Mouse (Mus musculus) MEL (cell line): ENCODE measurements around the gene Hacd2. TPM values are rescaled to one million over a fixed set of nuclear protein-coding genes. Genes with fewer than 3 reads are reported as not detected.

Experiments
- DNase-seq: peaks from one replicate; pipeline ENCODE4 v3.0.0; 2011; ENCODE audit warnings: low read depth, low spot score
- H3K27ac ChIP-seq: 2 replicates; pipeline ENCODE4 v1.5.1; 2012; ENCODE audit warnings: low read depth, mild to moderate bottlenecking, control low read depth, low read length, moderate library complexity; ENCODE audit not compliant: control insufficient read depth
- H3K27me3 ChIP-seq, 2 experiments: fragments of 150-350 bp in 1 of 2; sonication (generic) in 1 of 2; 2 replicates each; pipeline ENCODE4 v1.6.1; 2012; ENCODE audit warnings: low read length in 2 of 2, mild to moderate bottlenecking in 2 of 2, improper control_type of control experiment in 1 of 2, moderate library complexity in 1 of 2; ENCODE audit not compliant: insufficient read depth in 2 of 2, control insufficient read depth in 1 of 2
- H3K36me3 ChIP-seq, 2 experiments: 2 replicates each; pipeline ENCODE4 v1.6.1; 2012 to 2014; ENCODE audit warnings: low read length in 2 of 2, improper control_type of control experiment in 1 of 2, inconsistent platforms in 1 of 2, mild to moderate bottlenecking in 1 of 2; ENCODE audit not compliant: insufficient read depth in 2 of 2, control insufficient read depth in 1 of 2
- H3K4me1 ChIP-seq, 2 experiments: fragments of 150-350 bp in 1 of 2; sonication (generic) in 1 of 2; 2 replicates each; pipeline ENCODE4 v1.6.1; 2012; ENCODE audit warnings: low read length in 2 of 2, improper control_type of control experiment in 1 of 2, mild to moderate bottlenecking in 1 of 2; ENCODE audit not compliant: insufficient read depth in 2 of 2, control insufficient read depth in 1 of 2
- H3K4me3 ChIP-seq, 2 experiments: fragments of 150-350 bp in 1 of 2; sonication (generic) in 1 of 2; 2 replicates each; pipeline ENCODE4 v1.5.1; 2012; ENCODE audit warnings: low read depth in 2 of 2, low read length in 2 of 2, mild to moderate bottlenecking in 2 of 2, moderate library complexity in 2 of 2, control low read depth in 1 of 2, improper control_type of control experiment in 1 of 2; ENCODE audit not compliant: control insufficient read depth in 1 of 2, insufficient read depth in 1 of 2
- H3K79me2 ChIP-seq: 2 replicates; pipeline ENCODE4 v1.6.1; 2012; ENCODE audit warnings: mild to moderate bottlenecking, low read length, moderate library complexity; ENCODE audit not compliant: control insufficient read depth, poor library complexity, insufficient read depth
- H3K9ac ChIP-seq: 2 replicates; pipeline ENCODE4 v1.6.1; 2012; ENCODE audit warnings: low read depth, mild to moderate bottlenecking, control low read depth, low read length, moderate library complexity; ENCODE audit not compliant: control insufficient read depth, poor library complexity, severe bottlenecking
- H3K9me3 ChIP-seq: fragments of 150-350 bp; sonication (generic); replicated peaks from 2 replicates; pipeline ENCODE4 v1.6.1; 2012; ENCODE audit warnings: mild to moderate bottlenecking, low read length, improper control_type of control experiment, moderate library complexity; ENCODE audit not compliant: insufficient read depth
- BHLHE40 ChIP-seq: IDR thresholded peaks from 2 replicates; pipeline ENCODE4 v1.6.1; 2012; ENCODE audit warnings: low read depth, mild to moderate bottlenecking, inconsistent platforms, low read length, improper control_type of control experiment, borderline replicate concordance
- CHD1 ChIP-seq: IDR thresholded peaks from 2 replicates; pipeline ENCODE4 v1.6.1; 2012; ENCODE audit warnings: low read depth, mild to moderate bottlenecking, inconsistent platforms, low read length, improper control_type of control experiment
- CTCF ChIP-seq, 3 experiments: IDR thresholded peaks in 2 of 3; conservative IDR thresholded peaks in 1 of 3; 2 replicates each; pipeline ENCODE4 v1.5.1; 2011 to 2012; ENCODE audit warnings: low read length in 3 of 3, low read depth in 2 of 3, mild to moderate bottlenecking in 2 of 3, improper control_type of control experiment in 1 of 3, inconsistent platforms in 1 of 3, mixed read lengths in 1 of 3, moderate library complexity in 1 of 3; ENCODE audit not compliant: control insufficient read depth in 1 of 3, insufficient read depth in 1 of 3, poor library complexity in 1 of 3, severe bottlenecking in 1 of 3
- E2F4 ChIP-seq: IDR thresholded peaks from 2 replicates; pipeline ENCODE4 v1.6.1; 2011; ENCODE audit warnings: low read depth, low read length, improper control_type of control experiment, borderline replicate concordance
- EP300 ChIP-seq, 2 experiments: IDR thresholded peaks; 2 replicates each; pipeline ENCODE4 v1.6.1; 2011; ENCODE audit warnings: improper control_type of control experiment in 2 of 2, low read length in 2 of 2, low read depth in 1 of 2, mild to moderate bottlenecking in 1 of 2
- MAFK ChIP-seq: IDR thresholded peaks from 2 replicates; pipeline ENCODE4 v1.6.1; 2011; ENCODE audit warnings: low read depth, mild to moderate bottlenecking, low read length, improper control_type of control experiment, borderline replicate concordance
- MAX ChIP-seq: IDR thresholded peaks from 2 replicates; pipeline ENCODE4 v1.6.1; 2011; ENCODE audit warnings: low read length, improper control_type of control experiment
- MXI1 ChIP-seq: IDR thresholded peaks from 2 replicates; pipeline ENCODE4 v1.6.1; 2011; ENCODE audit warnings: mild to moderate bottlenecking, low read depth, low read length, improper control_type of control experiment
- NELFE ChIP-seq: IDR thresholded peaks from 2 replicates; pipeline ENCODE4 v1.6.1; 2011; ENCODE audit warnings: low read depth, low read length, improper control_type of control experiment
- POLR2AphosphoS5 ChIP-seq: IDR thresholded peaks from 2 replicates; pipeline ENCODE4 v1.6.1; 2012; ENCODE audit warnings: low read depth, borderline replicate concordance, mild to moderate bottlenecking, inconsistent platforms, low read length, moderate library complexity, mixed read lengths
- RAD21 ChIP-seq: IDR thresholded peaks from 2 replicates; pipeline ENCODE4 v1.6.1; 2011; ENCODE audit warnings: mild to moderate bottlenecking, low read depth, low read length, improper control_type of control experiment
- RCOR1 ChIP-seq: IDR thresholded peaks from 2 replicates; pipeline ENCODE4 v1.6.1; 2012; ENCODE audit warnings: low read depth, mild to moderate bottlenecking, inconsistent platforms, low read length, improper control_type of control experiment
- SMC3 ChIP-seq: IDR thresholded peaks from 2 replicates; pipeline ENCODE4 v1.6.1; 2011; ENCODE audit warnings: low read depth, low read length, improper control_type of control experiment
- TAL1 ChIP-seq: IDR thresholded peaks from 2 replicates; pipeline ENCODE4 v1.6.1; 2012; ENCODE audit warnings: mild to moderate bottlenecking, inconsistent platforms, low read length, moderate library complexity, mixed read lengths
- TCF12 ChIP-seq: IDR thresholded peaks from 2 replicates; pipeline ENCODE4 v1.6.1; 2014; ENCODE audit warnings: low read depth, mild to moderate bottlenecking, inconsistent platforms, low read length, improper control_type of control experiment, moderate library complexity
- UBTF ChIP-seq: IDR thresholded peaks from 2 replicates; pipeline ENCODE4 v1.6.1; 2012; ENCODE audit warnings: low read depth, mild to moderate bottlenecking, inconsistent platforms, low read length, improper control_type of control experiment, moderate library complexity, borderline replicate concordance; ENCODE audit not compliant: insufficient read depth
- ZKSCAN1 ChIP-seq: IDR thresholded peaks from 2 replicates; pipeline ENCODE4 v1.6.1; 2012; ENCODE audit warnings: low read depth, mild to moderate bottlenecking, inconsistent platforms, low read length, improper control_type of control experiment, moderate library complexity
- polyA plus RNA-seq, 2 experiments: library from polyadenylated mRNA; stranded (reverse) in 1 of 2; unstranded in 1 of 2; fragments of >175 nt in 1 of 2; fragments of >200 nt in 1 of 2; gene quantifications; 2 replicates each; pipeline versions ENCODE4 v1.2.1 to v1.2.4; 2012; ENCODE audit warnings: low replicate concordance in 2 of 2, low read depth in 1 of 2; ENCODE audit not compliant: insufficient read length in 2 of 2, insufficient read depth in 1 of 2, missing spikeins in 1 of 2
- total RNA-seq: library from RNA; depleted of rRNA; stranded (reverse); fragments of 300-350 nt; gene quantifications from 2 replicates; pipeline ENCODE4 v1.2.3, GENCODE M21; 2012

Gene Hacd2
- total and polyA plus RNA-seq, 3 experiments = 16.9 to 40.3 TPM; not detected in 1

DNA sequence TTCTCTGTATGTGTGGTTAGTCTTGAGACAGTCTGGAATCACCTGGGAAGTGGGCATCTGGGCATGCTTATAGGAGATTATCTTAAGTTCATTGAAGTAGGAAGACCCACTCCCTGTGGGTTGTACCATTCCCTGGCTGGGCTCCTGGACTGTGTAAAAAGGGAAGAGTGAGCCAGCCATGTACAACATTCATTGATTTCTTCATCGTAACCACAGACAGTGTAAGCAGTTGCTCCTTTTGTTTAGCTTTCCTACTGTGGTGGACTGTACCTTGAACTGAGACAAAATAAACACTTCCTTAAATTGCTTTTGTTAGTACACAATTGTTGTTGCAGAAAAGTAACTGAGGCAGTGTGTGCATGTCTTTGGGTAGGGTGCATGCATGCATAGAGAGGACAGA is 33.6 kb downstream of the Hacd2 start:
- H3K9me3 ChIP-seq = no peaks in the 10 kb centered on the region
- no peak for TF ChIP-seq CHD1
- TF ChIP-seq ZKSCAN1 = no peak
- TF ChIP-seq E2F4 = no peak
- H3K9ac ChIP-seq = no peak overlapping the region
- H3K4me3 ChIP-seq = no peak overlapping the region
- H3K79me2 ChIP-seq = no peaks in the 10 kb centered on the region
- no peak overlapping the region for H3K27ac ChIP-seq
- H3K27me3 ChIP-seq = no peaks in the 10 kb centered on the region
- H3K36me3 ChIP-seq = peaks cover 0 to 4% of the 10 kb centered on the region in 2 experiments; a peak in 1 of 4 replicates
- peaks cover 0 to 2% of the 10 kb centered on the region in 2 experiments; a peak in 3 of 4 replicates for H3K4me1 ChIP-seq
- DNase-seq = no peak

DNA sequence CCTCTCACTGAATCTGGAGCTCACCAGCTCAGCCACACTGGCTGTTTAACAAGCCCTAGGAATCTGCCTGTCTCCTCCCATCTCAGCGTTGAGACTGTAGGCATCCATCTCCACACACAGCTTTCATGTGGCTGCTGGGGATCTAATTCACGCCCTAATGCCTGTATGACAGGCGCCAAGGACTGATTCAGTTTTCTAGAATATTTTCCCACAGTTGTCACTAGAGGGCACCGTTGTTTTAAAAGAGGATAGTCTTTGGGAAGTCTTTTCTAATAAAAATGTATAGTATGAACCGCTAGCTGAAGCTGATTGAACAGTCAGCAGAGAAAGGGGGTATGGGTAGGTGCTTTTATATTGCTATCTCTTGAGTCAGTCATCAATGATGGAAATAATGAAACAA is 34.1 kb downstream of the Hacd2 start:
- no peak overlapping the region for H3K9ac ChIP-seq
- no peaks in the 10 kb centered on the region for H3K27me3 ChIP-seq
- H3K36me3 ChIP-seq = peaks cover 0 to 4% of the 10 kb centered on the region in 2 experiments; a peak in 1 of 4 replicates
- peak; percentile 42 for TF ChIP-seq SMC3
- no peak for TF ChIP-seq MAFK
- TF ChIP-seq CTCF (IDR thresholded peaks at IDR 0.05 in 2 of 3, conservative IDR thresholded peaks at IDR 0.05 in 1 of 3; ENCODE audit: control insufficient read depth in 1 of 3, insufficient read depth in 1 of 3, low read depth in 2 of 3, low read length in 3 of 3, poor library complexity in 1 of 3, severe bottlenecking in 1 of 3) = peak in 2 of 3 experiments; percentile 25 to 62; a peak in 4 of 6 replicates
- no peak for TF ChIP-seq EP300 (IDR thresholded peaks at IDR 0.05; ENCODE audit: low read depth in 1 of 2, low read length in 2 of 2)
- peak; percentile 56 for TF ChIP-seq RAD21
- no peak for TF ChIP-seq TCF12
- no peak for TF ChIP-seq RCOR1
- TF ChIP-seq TAL1 = no peak
- no peak for TF ChIP-seq UBTF
- no peak for TF ChIP-seq MXI1
- no peak for TF ChIP-seq POLR2AphosphoS5
- TF ChIP-seq BHLHE40 = no peak
- TF ChIP-seq MAX = no peak
- TF ChIP-seq NELFE = no peak
- peak; percentile 60 for DNase-seq
- no peaks in the 10 kb centered on the region for H3K9me3 ChIP-seq
- H3K27ac ChIP-seq = no peak overlapping the region
- H3K79me2 ChIP-seq = no peaks in the 10 kb centered on the region
- no peak overlapping the region for H3K4me3 ChIP-seq
- peaks cover 0 to 2% of the 10 kb centered on the region in 2 experiments; a peak in 3 of 4 replicates for H3K4me1 ChIP-seq
